Comparison of ENCODE assay signal across 18 mouse cellular contexts in the genomic region with DNA sequence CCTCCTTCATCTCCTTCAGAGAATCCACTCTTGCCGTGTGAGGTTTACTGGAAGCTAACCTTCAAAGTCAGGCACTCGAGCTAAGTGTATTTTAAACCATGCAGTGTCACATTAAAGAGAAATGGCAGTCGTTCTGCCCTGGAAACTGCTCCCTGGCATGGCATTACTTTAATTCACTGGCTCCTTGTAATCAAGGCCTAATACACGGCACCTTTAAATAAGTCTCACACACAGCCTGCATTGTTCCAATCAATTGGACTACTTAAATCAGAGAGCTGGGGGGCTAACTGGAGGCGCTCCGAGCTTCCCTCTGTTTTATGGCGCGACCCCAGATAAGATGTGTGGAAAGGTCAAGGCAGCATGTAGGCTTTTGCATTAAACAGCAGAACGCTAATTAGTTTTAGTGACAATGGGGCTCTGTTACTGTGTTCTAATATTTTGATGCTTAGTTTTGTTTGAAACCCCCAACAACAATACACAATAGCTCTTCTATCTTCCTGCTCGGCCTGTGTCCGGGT.
A peak's percentile ranks its signal among the peaks of the same experiment; 100 is the strongest.
DNase-seq lines count a peak whose midpoint lies in the region; ATAC-seq and TF ChIP-seq lines count a peak whose summit lies in the region.
"Had no signal": no experiment of that assay in that cellular context is flagged by ENCODE, and none has a peak within 500 bp of the region (broad histone marks: within the 10 kb centered on the region; RNA-seq: fewer than 3 reads in every experiment).

No protein-coding gene starts in this region.

- no peak overlapping the region for H3K4me3 ChIP-seq in hindbrain, embryonic 10.5 days
- H3K4me3 ChIP-seq in hindbrain, postnatal 0 days (ENCODE audit: low read length) = no peak overlapping the region
- H3K4me3 ChIP-seq: heart, embryonic 10.5 days; lung, embryonic 15.5 days had no signal

- no peak for ATAC-seq in hindbrain, postnatal 0 days
- ATAC-seq: activated CD4-positive, CD25-positive, alpha-beta regulatory T cell, adult 4 months; inflammation-experienced regulatory T-cells, adult 6 months had no signal

- peaks cover 38% of the 10 kb centered on the region for H3K27me3 ChIP-seq in hindbrain, embryonic 10.5 days (ENCODE audit: insufficient read depth, poor library complexity, severe bottlenecking)
- H3K27me3 ChIP-seq in hindbrain, postnatal 0 days (ENCODE audit: insufficient read depth, low read length) = no peaks in the 10 kb centered on the region
- H3K27me3 ChIP-seq: lung, embryonic 15.5 days had no signal

- no peak overlapping the region for H3K9ac ChIP-seq in hindbrain, postnatal 0 days (replicated peaks; ENCODE audit: low read length)
- H3K9ac ChIP-seq: lung, embryonic 15.5 days had no signal

- H3K36me3 ChIP-seq in hindbrain, embryonic 10.5 days = no peaks in the 10 kb centered on the region
- H3K36me3 ChIP-seq in hindbrain, postnatal 0 days (ENCODE audit: insufficient read depth, low read length) = no peaks in the 10 kb centered on the region
- H3K36me3 ChIP-seq: heart, embryonic 10.5 days; lung, embryonic 15.5 days had no signal

- H3K4me1 ChIP-seq in hindbrain, embryonic 10.5 days (replicated peaks) = peaks cover 11% of the 10 kb centered on the region
- H3K4me1 ChIP-seq in hindbrain, postnatal 0 days (ENCODE audit: insufficient read depth, low read length) = no peaks in the 10 kb centered on the region
- H3K4me1 ChIP-seq: heart, embryonic 10.5 days; lung, embryonic 15.5 days had no signal

- H3K4me2 ChIP-seq in hindbrain, postnatal 0 days (ENCODE audit: low read depth, low read length) = no peak overlapping the region
- H3K4me2 ChIP-seq: liver, embryonic 11.5 days; lung, embryonic 15.5 days had no signal

- DNase-seq in hindbrain, embryonic 10.5 days (ENCODE audit: low spot score) = peak; percentile 23
- no peak for DNase-seq in hindbrain, postnatal 0 days (ENCODE audit: low spot score)
- peak; percentile 37 for DNase-seq in brain, adult 2 months (ENCODE audit: low read depth, low spot score)
- peak; percentile 52 for DNase-seq in embryo, embryonic 10.5 days (ENCODE audit: low spot score)
- peak; percentile 61 for DNase-seq in mesoderm, embryonic 11.5 days (ENCODE audit: low read depth, low spot score)
- DNase-seq in gastrocnemius, postnatal 10 days = no peak
- no peak for DNase-seq in adrenal gland, postnatal 25 days
- DNase-seq: cerebellum, adult 9-11 months; gastrocnemius, postnatal 25 days; heart, postnatal 10 days; kidney, adult 8-10 months; kidney, postnatal 4 days; thymus, postnatal 4 days had no signal

- peak overlapping the region; percentile 35; the same call in 1 of the 2 replicates for H3K27ac ChIP-seq in hindbrain, embryonic 10.5 days
- H3K27ac ChIP-seq in hindbrain, postnatal 0 days = no peak overlapping the region
- H3K27ac ChIP-seq: heart, embryonic 10.5 days; lung, embryonic 15.5 days had no signal

- H3K9me3 ChIP-seq in hindbrain, embryonic 10.5 days = no peaks in the 10 kb centered on the region
- no peaks in the 10 kb centered on the region for H3K9me3 ChIP-seq in hindbrain, postnatal 0 days (ENCODE audit: low read length)
- H3K9me3 ChIP-seq: heart, embryonic 10.5 days; lung, embryonic 15.5 days had no signal

- WGBS in hindbrain, embryonic 10.5 days = 35% methylated on average over 11 of the region's 11 CpGs
- WGBS in hindbrain, postnatal 0 days = 23% methylated on average over 11 of the region's 11 CpGs

- no peak for TF ChIP-seq CTCF in hindbrain, postnatal 0 days (IDR thresholded peaks at IDR 0.05; ENCODE audit: low read depth)

Comparison
In these comparisons a context has a peak if more than half of its experiments do, and no peak if none do; other contexts are left out.
1. DNase-seq: peak in hindbrain, embryonic 10.5 days (single experiment), brain, adult 2 months (single experiment), embryo, embryonic 10.5 days (single experiment) and mesoderm, embryonic 11.5 days (single experiment); none in hindbrain, postnatal 0 days (single experiment), gastrocnemius, postnatal 10 days (single experiment) and adrenal gland, postnatal 25 days (single experiment).